In the genomic region with DNA sequence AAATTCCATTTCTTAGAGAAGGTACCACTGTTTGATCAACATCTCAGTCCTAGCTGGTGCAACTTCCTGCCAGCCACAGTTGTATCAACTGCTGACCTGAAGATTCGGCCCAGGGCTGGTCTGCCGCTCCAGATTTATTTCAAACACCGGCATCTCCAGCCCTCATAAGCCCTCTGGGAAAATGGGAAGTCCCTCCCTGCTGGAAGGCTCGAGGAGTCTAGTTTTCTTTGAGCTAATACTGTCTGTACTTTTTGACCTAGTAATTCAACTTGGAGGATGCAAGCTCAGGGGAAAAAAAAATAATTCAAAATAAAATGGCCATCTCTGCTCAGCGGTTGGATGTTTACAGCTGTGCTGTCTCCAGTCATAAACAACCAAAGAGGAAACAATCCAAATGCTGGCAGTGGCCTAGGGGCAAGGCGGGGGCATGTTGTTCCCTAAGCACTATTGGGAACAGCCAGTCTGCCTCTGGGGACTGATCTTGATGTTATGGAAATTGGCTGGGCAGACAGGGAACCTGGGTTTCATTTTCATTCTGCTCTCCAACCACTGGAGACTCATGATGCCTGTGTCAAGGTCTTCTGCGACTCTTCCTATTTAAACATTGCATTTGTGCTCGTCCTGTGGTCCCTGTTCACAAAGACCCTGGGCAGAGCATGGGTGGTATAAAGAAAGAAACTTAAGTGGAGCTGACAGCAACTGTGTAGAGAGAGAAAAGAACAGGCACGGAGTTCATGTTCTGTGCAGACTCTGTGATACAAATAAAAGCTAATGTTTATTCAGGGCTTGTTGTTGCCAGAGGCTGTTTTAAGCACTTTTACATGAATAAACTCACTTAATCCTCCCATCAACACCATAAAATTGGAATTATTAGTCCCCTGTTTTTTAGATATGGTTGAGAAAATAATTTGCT, we compare ENCODE assay signal across 8 mouse cellular contexts.
DNase-seq lines count a peak whose midpoint lies in the region; ATAC-seq lines count a peak whose summit lies in the region.

No protein-coding gene starts in this region.

- no peaks in the 10 kb centered on the region for H3K27me3 ChIP-seq in forebrain, embryonic 14.5 days (replicated peaks; ENCODE audit: control insufficient read depth, insufficient read depth, low read length)

- WGBS in forebrain, embryonic 14.5 days: 73% methylated on average over 9 of the region's 9 CpGs

- H3K4me1 ChIP-seq in forebrain, embryonic 14.5 days (ENCODE audit: control insufficient read depth, insufficient read depth, low read length): no peaks in the 10 kb centered on the region

- intact Hi-C loops in heart, postnatal 10 days (cut with DNase I): no loop called here

- no peak overlapping the region for H3K27ac ChIP-seq in forebrain, embryonic 14.5 days (ENCODE audit: low read depth, low read length)

- H3K4me2 ChIP-seq in forebrain, embryonic 14.5 days (ENCODE audit: low read length): no peak overlapping the region

- no peak overlapping the region for H3K4me3 ChIP-seq in forebrain, embryonic 14.5 days (ENCODE audit: low read depth, low read length)

- H3K9me3 ChIP-seq in forebrain, embryonic 14.5 days (replicated peaks; ENCODE audit: control insufficient read depth, low read length): no peaks in the 10 kb centered on the region

- peak; percentile 96 for DNase-seq in heart, adult 11 months
- no peak for DNase-seq in heart, postnatal 10 days
- DNase-seq in NIH3T3 (ENCODE audit: low read depth): peak; percentile 22
- DNase-seq in kidney, adult 9 months: peak; percentile 53
- peak; percentile 71 for DNase-seq in lung, postnatal 14 days
- no peak for DNase-seq in MN1 (ENCODE audit: low spot score)
- no peak for DNase-seq in right cerebral cortex, postnatal 10 days (ENCODE audit: low spot score in 2 of 2)
- no peak for DNase-seq in forebrain, embryonic 14.5 days (ENCODE audit: low spot score)

- ATAC-seq in forebrain, embryonic 14.5 days: no peak

- H3K9ac ChIP-seq in forebrain, embryonic 14.5 days (ENCODE audit: low read length): no peak overlapping the region

- H3K36me3 ChIP-seq in forebrain, embryonic 14.5 days (ENCODE audit: control insufficient read depth, insufficient read depth, low read length): no peaks in the 10 kb centered on the region

Comparison
In these comparisons a context has a peak if more than half of its experiments do, and no peak if none do; other contexts are left out.
1. DNase-seq: peak in heart, adult 11 months (single experiment), NIH3T3 (single experiment), kidney, adult 9 months (single experiment) and lung, postnatal 14 days (single experiment); none in heart, postnatal 10 days (0 of 2), MN1 (single experiment), right cerebral cortex, postnatal 10 days (0 of 2) and forebrain, embryonic 14.5 days (single experiment).